Mouse (Mus musculus) urinary bladder, postnatal 36 days (tissue): ENCODE measurements around the gene Ear14.
"Not testable (repeated sequence)": the region's sequence is repeated elsewhere in the genome, so short reads cannot be mapped to it uniquely, and the experiment has no call there.

Experiments
- DNase-seq, 2 experiments: peaks; one replicate each; pipeline ENCODE4 v3.0.0; 2022; ENCODE audit warnings: low spot score in 2 of 2, mixed read lengths in 1 of 2

The Ear14 gene

GRCm38 (mm10) chr14:51203115-51203514 lies at the start of gene Ear14:
Gene Ear14 (plus strand): TSS chr14:51203391.
- no peak for DNase-seq

DNA sequence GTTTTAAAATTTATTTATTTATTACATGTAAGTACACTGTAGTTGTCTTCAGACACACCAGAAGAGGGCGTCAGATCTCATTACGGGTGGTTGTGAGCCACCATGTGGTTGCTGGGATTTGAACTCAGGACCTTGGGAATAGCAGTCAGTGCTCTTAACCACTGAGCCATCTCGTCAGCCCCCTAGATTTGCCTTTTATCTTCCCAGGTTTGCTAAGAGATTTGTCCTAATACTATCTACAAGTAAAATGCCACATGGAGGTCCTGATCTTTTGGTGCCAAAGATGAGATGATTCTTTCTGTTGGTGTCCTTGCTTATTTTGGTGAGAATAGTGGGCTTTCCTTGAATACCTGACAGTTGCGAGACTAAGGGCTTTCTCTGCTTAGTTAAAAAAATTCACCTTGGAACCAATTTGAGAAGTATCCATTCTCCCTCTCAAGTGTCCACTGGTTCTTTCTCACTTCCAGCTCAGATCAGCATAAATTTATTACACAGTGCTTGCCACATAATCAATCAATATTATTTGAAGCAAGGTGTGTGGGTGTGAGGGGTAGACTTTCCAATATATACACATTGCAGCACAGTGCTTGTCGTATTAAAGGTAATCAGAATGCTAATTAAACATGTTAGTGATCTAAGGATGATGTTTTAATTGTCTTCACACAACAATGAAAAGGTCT lies 47.0 kb upstream of the Ear14 start:
- DNase-seq: no peak

- no peak for DNase-seq
Observed at GRCm38 (mm10) chr14:51156736-51157068, 46.5 kb upstream of the Ear14 start.

- DNase-seq: no peak
Observed at GRCm38 (mm10) chr14:51157072-51157471, 46.1 kb upstream of the Ear14 start.

GRCm38 (mm10) chr14:51161976-51162375 lies 41.2 kb upstream of the Ear14 start, which contains the start of gene Rnase2b:
Gene Rnase2b (plus strand): TSS chr14:51162260.
- DNase-seq: not testable (repeated sequence)

GRCm38 (mm10) chr14:51163323-51163722 lies 39.9 kb upstream of the Ear14 start:
- DNase-seq: not testable (repeated sequence)

DNA sequence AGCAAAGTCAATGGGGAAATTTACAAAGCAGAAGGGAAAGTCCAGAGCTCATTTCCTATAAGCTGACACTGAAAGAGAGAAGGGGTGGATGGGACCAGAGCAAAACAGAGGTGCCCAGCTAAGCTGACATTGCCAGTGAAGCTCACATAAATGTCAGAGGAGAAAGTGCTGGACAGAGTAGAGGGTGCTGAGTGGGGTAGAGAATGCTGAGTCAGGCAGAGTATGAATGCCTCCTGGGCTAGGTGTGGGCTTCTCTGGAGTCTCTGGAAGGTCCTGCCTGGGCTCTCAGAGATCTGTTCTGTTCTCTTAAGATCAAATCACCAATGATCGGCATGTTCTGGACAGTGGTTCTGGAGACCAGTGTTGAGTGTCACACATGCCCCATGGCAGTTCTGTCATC lies 37.8 kb upstream of the Ear14 start:
- DNase-seq: no peak

- no peak for DNase-seq
Observed at GRCm38 (mm10) chr14:51166068-51166467, 37.1 kb upstream of the Ear14 start.

DNA sequence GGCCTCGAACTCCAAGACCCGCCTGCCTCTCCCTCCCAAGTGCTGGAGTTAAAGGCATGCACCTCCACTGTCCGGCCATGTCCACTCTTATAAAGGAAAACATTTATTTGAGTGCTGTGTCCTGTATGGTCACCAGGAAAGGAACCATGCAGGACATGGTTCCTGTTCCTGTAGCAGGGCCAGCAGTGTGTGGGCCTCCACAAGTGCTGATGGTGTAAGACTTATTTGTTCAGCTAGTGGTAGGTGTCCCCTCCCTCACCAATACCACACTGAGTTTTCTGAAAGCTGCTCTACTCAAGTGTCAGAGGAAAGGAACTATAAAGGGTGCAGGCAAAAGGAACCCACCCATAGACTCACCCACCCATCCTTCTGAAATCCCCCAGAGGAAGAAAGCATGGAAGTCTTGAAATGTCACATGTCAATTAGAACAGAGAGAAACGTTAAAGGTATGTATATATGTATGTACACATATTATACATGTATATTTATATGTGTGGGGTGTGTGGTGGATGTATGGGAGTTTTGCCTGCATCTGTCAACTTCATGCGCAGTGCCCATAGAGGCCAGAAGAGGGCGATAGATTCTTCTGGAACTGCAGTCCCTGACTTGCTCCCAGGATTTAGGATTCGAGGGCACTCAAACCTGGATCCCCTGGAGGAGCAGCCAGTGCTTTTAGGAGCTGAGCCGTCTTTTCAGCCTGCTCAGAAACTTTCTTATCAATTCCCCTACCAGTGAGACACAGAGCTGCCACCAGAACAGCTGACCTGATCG lies 30.9 kb upstream of the Ear14 start:
- peak in 1 of 2 experiments; percentile 13 for DNase-seq

DNA sequence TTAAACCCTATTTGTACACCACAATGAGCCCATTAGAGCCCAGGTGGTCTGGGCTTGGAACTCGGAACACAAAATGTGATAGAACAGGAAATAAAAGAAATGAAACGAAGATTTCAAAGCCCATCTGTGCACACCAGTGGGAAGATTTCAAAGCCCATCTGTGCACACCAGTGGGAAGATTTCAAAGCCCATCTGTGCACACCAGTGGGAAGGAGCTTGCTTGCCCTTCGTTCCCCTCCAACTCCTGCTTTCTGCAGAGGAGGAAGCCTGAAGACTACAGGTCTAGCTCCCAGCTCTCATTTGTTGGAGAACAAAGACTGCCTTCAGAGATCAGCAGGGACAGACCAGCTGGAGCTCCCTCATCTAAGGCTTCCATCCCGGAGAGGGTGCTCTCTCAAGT lies 30.2 kb upstream of the Ear14 start:
- not testable (repeated sequence) for DNase-seq

GRCm38 (mm10) chr14:51173843-51174242 lies 29.3 kb upstream of the Ear14 start:
- no peak for DNase-seq

- DNase-seq: not testable (repeated sequence)
Observed at GRCm38 (mm10) chr14:51181051-51181450, 22.1 kb upstream of the Ear14 start.

DNA sequence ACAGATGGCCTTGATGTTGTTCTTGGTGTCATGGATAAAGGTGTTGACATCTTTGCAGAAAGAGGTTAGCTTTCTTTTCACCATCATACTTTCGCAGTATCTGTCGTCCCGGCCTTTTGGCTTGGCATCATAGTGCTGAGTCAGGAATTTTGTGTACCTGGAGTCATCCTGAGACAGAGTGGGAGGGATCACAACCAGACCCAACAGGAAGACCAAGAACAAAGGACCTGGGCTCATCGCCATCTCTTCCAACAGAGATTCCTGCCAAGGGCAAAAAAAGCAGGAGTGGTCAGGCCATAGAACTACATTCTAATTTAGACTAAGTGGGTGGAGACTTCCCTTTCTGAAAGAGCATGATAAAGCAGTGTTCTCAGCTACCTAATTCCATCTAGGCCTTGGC lies 7.5 kb upstream of the Ear14 start:
- DNase-seq: no peak

GRCm38 (mm10) chr14:51199098-51200023 lies 3.8 kb upstream of the Ear14 start, which contains the start of gene Ang2:
Gene Ang2 (minus strand): TSS chr14:51199148.
- no peak for DNase-seq

GRCm38 (mm10) chr14:51200054-51200453 lies 3.1 kb upstream of the Ear14 start:
- DNase-seq: no peak

- DNase-seq: no peak
Observed at GRCm38 (mm10) chr14:51200466-51200865, 2.7 kb upstream of the Ear14 start.

DNA sequence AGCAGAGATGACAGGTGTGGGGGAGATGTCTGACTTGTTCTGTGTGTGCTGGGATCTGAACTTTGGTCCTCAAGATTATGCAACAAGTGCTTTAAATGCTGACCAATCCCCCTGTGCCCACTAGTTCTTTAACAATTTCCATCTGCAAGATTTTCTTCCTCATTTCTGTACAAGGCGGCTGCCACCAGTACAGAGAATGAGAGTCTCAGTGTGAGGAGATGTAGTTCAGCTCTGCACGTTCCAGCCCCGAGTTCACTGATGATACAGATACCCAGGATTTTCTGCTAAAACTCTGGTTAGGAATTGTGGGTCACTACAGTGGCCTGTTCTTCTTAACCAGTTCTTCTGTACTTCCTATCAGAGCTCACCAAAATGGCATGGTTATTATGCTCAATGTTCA lies 16.9 kb downstream of the Ear14 start:
- not testable (repeated sequence) for DNase-seq

GRCm38 (mm10) chr14:51229657-51230056 lies 26.5 kb downstream of the Ear14 start:
- DNase-seq: peak in 1 of 2 experiments; percentile 5

- not testable (repeated sequence) for DNase-seq
Observed at GRCm38 (mm10) chr14:51237488-51237887, 34.3 kb downstream of the Ear14 start.

DNA sequence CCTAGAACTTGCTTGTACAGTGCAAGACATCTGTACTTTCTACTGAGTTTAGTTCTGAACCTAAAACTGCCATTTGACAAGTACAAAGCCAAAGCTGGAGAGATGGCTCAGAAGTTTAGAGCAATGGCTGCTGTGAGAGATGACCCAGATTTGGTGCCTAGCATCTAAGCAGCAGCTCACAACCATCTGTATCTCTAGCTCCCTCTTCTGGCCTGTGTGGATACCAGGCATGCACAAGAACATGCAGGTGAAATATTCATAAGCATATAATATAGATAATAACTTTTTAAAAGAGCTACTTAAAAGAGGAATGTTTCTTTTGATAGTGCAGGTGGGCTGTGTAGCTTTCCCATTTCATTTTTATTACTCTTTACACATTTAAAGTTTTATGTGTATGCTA lies 37.7 kb downstream of the Ear14 start:
- DNase-seq: peak; percentile 29 to 35

DNA sequence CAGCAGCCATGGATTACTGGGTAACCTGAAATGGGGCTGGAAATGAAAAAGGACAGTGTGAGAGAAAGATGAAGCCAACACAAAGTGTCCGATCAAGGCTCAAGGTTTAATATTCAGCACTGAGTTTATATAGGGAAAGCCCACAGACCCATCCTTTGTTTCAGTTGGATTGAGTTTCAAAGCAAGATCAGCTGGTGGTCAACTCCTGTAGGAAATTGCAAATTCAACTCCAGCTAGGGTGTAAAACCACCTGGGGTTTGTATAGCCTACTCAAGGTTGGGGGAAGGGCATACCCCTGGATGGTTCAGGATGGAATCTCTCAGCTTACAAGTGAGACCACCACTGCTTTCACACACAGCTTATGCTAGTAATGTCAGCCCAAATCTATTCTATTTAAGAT lies 44.5 kb downstream of the Ear14 start:
- DNase-seq: no peak

DNA sequence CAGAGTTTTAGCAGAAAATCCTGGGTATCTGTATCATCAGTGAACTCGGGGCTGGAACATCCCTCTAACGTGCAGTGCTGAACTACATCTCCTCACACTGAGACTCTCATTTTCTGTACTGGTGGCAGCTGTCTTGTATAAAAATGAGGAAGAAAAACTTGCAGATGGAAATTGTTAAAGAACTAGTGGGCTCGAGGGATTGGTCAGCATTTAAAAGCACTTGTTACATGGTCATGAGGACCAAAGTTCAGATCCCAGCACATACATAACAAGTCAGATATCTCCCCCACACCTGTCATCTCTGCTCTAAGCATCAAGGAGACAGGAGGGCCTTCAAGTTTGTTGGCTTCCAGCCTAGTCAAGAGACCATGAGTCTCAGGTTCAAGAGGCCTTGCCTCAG lies 47.2 kb downstream of the Ear14 start:
- no peak for DNase-seq
